Mouse (Mus musculus) thymus, postnatal 10 days (tissue): Measurements from ENCODE around the gene Arl14.

Experiments used
- DNase-seq, 2 experiments: peaks; one replicate each; pipeline ENCODE4 v3.0.0; 2021; ENCODE audit warnings: low spot score in 2 of 2

The Arl14 gene

GRCm38 (mm10) chr3:69221806-69222501, at the start of gene Arl14:
Gene Arl14 (plus strand): TSS chr3:69222419.
- no peak for DNase-seq

- no peak for DNase-seq
Observed at GRCm38 (mm10) chr3:69175229-69175628, 47.0 kb upstream of the Arl14 start.

GRCm38 (mm10) chr3:69177168-69177797, 44.9 kb upstream of the Arl14 start:
- DNase-seq, result peak; percentile 76 to 81

GRCm38 (mm10) chr3:69177914-69178313, 44.3 kb upstream of the Arl14 start:
- no peak for DNase-seq

- DNase-seq, result no peak
Observed at GRCm38 (mm10) chr3:69178365-69179004, 43.7 kb upstream of the Arl14 start.

GRCm38 (mm10) chr3:69181531-69181930, 40.7 kb upstream of the Arl14 start:
- no peak for DNase-seq

- DNase-seq, result no peak
Observed at GRCm38 (mm10) chr3:69182225-69182624, 40.0 kb upstream of the Arl14 start.

GRCm38 (mm10) chr3:69185244-69185643, 37.0 kb upstream of the Arl14 start:
- no peak for DNase-seq

- DNase-seq, result no peak
Observed at GRCm38 (mm10) chr3:69186031-69186430, 36.2 kb upstream of the Arl14 start.

GRCm38 (mm10) chr3:69186643-69187042, 35.6 kb upstream of the Arl14 start:
- DNase-seq, result no peak

- no peak for DNase-seq
Observed at GRCm38 (mm10) chr3:69192995-69193394, 29.2 kb upstream of the Arl14 start.

- no peak for DNase-seq
Observed at GRCm38 (mm10) chr3:69194496-69194895, 27.7 kb upstream of the Arl14 start.

- DNase-seq, result no peak
Observed at GRCm38 (mm10) chr3:69195251-69195650, 27.0 kb upstream of the Arl14 start.

- no peak for DNase-seq
Observed at GRCm38 (mm10) chr3:69198098-69198497, 24.1 kb upstream of the Arl14 start.

GRCm38 (mm10) chr3:69200251-69200650, 22.0 kb upstream of the Arl14 start:
- no peak for DNase-seq

GRCm38 (mm10) chr3:69201206-69201605, 21.0 kb upstream of the Arl14 start:
- no peak for DNase-seq

- no peak for DNase-seq
Observed at GRCm38 (mm10) chr3:69202876-69203275, 19.3 kb upstream of the Arl14 start.

GRCm38 (mm10) chr3:69205266-69206054, 16.8 kb upstream of the Arl14 start:
- DNase-seq, result peak in 1 of 2 experiments; percentile 15

GRCm38 (mm10) chr3:69206193-69206893, 15.9 kb upstream of the Arl14 start:
- no peak for DNase-seq

- DNase-seq, result no peak
Observed at GRCm38 (mm10) chr3:69208441-69209309, 13.5 kb upstream of the Arl14 start.

- no peak for DNase-seq
Observed at GRCm38 (mm10) chr3:69212246-69212645, 10.0 kb upstream of the Arl14 start.
